Mouse (Mus musculus) thymus, adult 2 months (tissue): ENCODE data around the gene Olfr71.

Experiments
- CTCF ChIP-seq: fragments of 200-500 bp; IDR thresholded peaks from 2 replicates; pipeline ENCODE4 v1.5.1; 2012; ENCODE audit warnings: mild to moderate bottlenecking, control low read depth, low read length, moderate library complexity, borderline replicate concordance; ENCODE audit not compliant: control insufficient read depth, poor library complexity, insufficient read depth; ENCODE audit errors: extremely low read depth
- POLR2A ChIP-seq: fragments of 200-500 bp; IDR thresholded peaks from 2 replicates; pipeline ENCODE4 v1.6.1; 2012; ENCODE audit warnings: mild to moderate bottlenecking, low read length, control low read depth, moderate library complexity; ENCODE audit not compliant: control insufficient read depth, poor library complexity, insufficient read depth; ENCODE audit errors: extremely low read depth

DNA sequence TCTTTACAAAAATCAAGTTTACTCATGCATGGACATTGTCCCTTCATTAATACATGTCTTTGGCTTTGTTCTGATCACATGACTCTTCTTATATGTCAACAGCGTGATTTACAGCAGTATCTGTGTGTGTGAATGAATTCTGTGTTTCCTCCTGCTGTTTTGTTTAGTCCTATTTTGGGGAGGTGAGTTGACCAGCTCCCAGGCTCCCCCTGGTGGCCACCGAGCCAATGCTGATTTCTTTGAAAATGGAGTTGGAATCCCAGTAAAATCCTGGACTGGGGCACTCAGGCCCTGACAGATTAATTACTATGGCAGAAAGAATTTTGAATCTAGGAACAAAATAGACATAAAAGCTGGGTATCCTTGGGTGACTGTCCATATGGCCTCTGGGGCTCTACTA is 1.8 kb upstream of the Olfr71 start:
- TF ChIP-seq POLR2A (no peak), CTCF (peak; percentile 41; the same call in 1 of the 2 replicates)
